Mouse (Mus musculus) kidney, postnatal 0 days (tissue): ENCODE data around the gene Gm14137. TPM values are rescaled to one million over a fixed set of nuclear protein-coding genes. Genes with fewer than 3 reads are reported as not detected.

Experiments
- ATAC-seq: fragments of 200-750 bp; cut with Nextera tagmentation; replicated peaks from 2 replicates; pipeline ENCODE4 v1.8.0; 2017; ENCODE audit warnings: low read depth, moderate number of reproducible peaks, moderate TSS enrichment, moderate library complexity; ENCODE audit not compliant: low FRiP score
- DNase-seq: peaks from one replicate; pipeline ENCODE4 v3.0.0-alpha.2; 2016; ENCODE audit warnings: low spot score
- H3K27ac ChIP-seq: fragments of 300-500 bp; sonication (generic); 2 replicates; pipeline ENCODE4 v1.5.1; 2014; ENCODE audit warnings: mild to moderate bottlenecking
- H3K27me3 ChIP-seq: fragments of 300-500 bp; sonication (generic); 2 replicates; pipeline ENCODE4 v1.6.1; 2014; ENCODE audit warnings: low read length, mixed read lengths; ENCODE audit not compliant: insufficient read depth
- H3K36me3 ChIP-seq: fragments of 300-500 bp; sonication (generic); 2 replicates; pipeline ENCODE4 v1.6.1; 2014; ENCODE audit warnings: low read length, mixed read lengths; ENCODE audit not compliant: insufficient read depth
- H3K4me1 ChIP-seq: fragments of 300-500 bp; sonication (generic); replicated peaks from 2 replicates; pipeline ENCODE4 v1.6.1; 2014; ENCODE audit warnings: antibody characterized with exemption, low read length, mixed read lengths; ENCODE audit not compliant: insufficient read depth
- H3K4me2 ChIP-seq: fragments of 300-500 bp; sonication (generic); 2 replicates; pipeline ENCODE4 v1.6.1; 2014; ENCODE audit warnings: mild to moderate bottlenecking, low read length, moderate library complexity, mixed read lengths
- H3K4me3 ChIP-seq: fragments of 300-500 bp; sonication (generic); replicated peaks from 2 replicates; pipeline ENCODE4 v1.5.1; 2014; ENCODE audit warnings: low read depth, low read length
- H3K9ac ChIP-seq: fragments of 300-500 bp; sonication (generic); 2 replicates; pipeline ENCODE4 v1.6.1; 2014; ENCODE audit warnings: low read depth, low read length
- H3K9me3 ChIP-seq: fragments of 300-500 bp; sonication (generic); replicated peaks from 2 replicates; pipeline ENCODE4 v1.6.1; 2016; ENCODE audit warnings: low read length, inconsistent platforms, mixed read lengths
- CTCF ChIP-seq: IDR thresholded peaks from 2 replicates; pipeline ENCODE4 v1.5.1; 2016; ENCODE audit warnings: antibody characterized with exemption, low read depth, mild to moderate bottlenecking, moderate library complexity
- WGBS: fragments of 180-500 bp; shearing (Covaris S2); extraction: QIAGEN DNeasy Blood & Tissue Kit; methylation state at CpG from one replicate; pipeline ENCODE4 v1.1.7; 2014; 5-methylcytosine and 5-hydroxymethylcytosine counted together
- polyA plus RNA-seq: library from polyadenylated mRNA; unstranded; fragments of >200 nt; fragmentation: Nextera tagmentation; extraction: Ambion mirVana; gene quantifications from 2 replicates; pipeline ENCODE4 v1.2.1, GENCODE M21; 2015

Gm14137 gene
- polyA plus RNA-seq, 1 experiment from 2014 or later: 0.33 TPM

DNA sequence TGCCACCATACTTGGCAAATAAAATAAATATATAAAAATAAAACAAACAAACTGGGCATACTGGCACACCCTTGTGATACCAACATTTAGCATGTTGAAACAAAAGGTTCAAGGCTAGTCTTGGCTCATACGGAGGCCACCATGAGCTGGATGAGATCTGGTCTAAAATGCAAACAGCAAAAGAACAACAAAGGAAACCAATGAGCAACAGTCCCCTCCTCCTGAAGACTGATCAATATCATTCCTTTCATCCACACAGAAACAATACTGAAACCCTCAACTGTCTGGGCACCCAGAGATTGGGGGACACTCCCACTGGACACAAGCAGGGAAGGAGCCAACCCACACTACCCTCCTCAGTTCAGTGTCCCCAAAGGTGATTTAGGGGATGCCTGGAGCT lies 23.2 kb downstream of the Gm14137 start:
- H3K9ac ChIP-seq: no peak overlapping the region
- peaks cover 5% of the 10 kb centered on the region; the same call in 1 of the 2 replicates for H3K4me1 ChIP-seq
- no peaks in the 10 kb centered on the region for H3K27me3 ChIP-seq
- no peak overlapping the region for H3K4me3 ChIP-seq
- no peaks in the 10 kb centered on the region for H3K9me3 ChIP-seq
- no peak for TF ChIP-seq CTCF
- no peak overlapping the region for H3K27ac ChIP-seq
- ATAC-seq: no peak
- H3K4me2 ChIP-seq: no peak overlapping the region
- WGBS: 92% methylated on average over 1 of the region's 1 CpGs
- no peaks in the 10 kb centered on the region for H3K36me3 ChIP-seq
- no peak for DNase-seq

DNA sequence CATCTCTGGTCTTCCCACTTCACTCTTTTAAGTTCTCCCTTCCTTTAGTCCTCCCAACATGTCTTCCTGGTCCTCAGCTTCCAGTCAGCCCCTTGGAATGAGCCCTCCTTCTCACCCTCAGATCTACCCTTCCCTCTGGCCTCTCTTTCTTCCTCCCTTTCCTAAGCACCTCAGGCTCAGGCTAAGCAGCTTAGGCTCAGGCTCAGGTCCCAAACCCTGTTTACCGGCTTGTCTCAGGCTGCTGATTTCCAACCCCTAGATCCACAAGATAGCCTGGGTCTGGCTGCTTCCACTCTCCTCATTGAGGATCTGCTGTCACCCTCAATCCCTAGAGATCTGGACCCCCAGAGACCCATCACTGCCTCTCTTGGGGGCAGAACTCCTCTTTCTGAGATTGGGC lies 23.7 kb downstream of the Gm14137 start:
- no peak overlapping the region for H3K4me3 ChIP-seq
- no peak overlapping the region for H3K9ac ChIP-seq
- no peaks in the 10 kb centered on the region for H3K36me3 ChIP-seq
- DNase-seq (no peak), ATAC-seq (no peak)
- H3K4me1 ChIP-seq: peaks cover 5% of the 10 kb centered on the region; the same call in 1 of the 2 replicates
- H3K27ac ChIP-seq: no peak overlapping the region
- WGBS: 26% methylated on average over 1 of the region's 1 CpGs
- no peaks in the 10 kb centered on the region for H3K27me3 ChIP-seq
- TF ChIP-seq CTCF: no peak
- no peak overlapping the region for H3K4me2 ChIP-seq
- no peaks in the 10 kb centered on the region for H3K9me3 ChIP-seq

- Histone ChIP-seq H3K4me3 (no peak overlapping the region), H3K9ac (no peak overlapping the region), H3K36me3 (no peaks in the 10 kb centered on the region), H3K9me3 (no peaks in the 10 kb centered on the region), H3K27ac (no peak overlapping the region), H3K4me1 (peaks cover 5% of the 10 kb centered on the region; the same call in 1 of the 2 replicates), H3K4me2 (no peak overlapping the region), H3K27me3 (no peaks in the 10 kb centered on the region)
- no peak for TF ChIP-seq CTCF
- 66% methylated on average over 3 of the region's 3 CpGs for WGBS
- DNase-seq (no peak), ATAC-seq (no peak)
These were observed 24.6 kb downstream of the Gm14137 start for GRCm38 (mm10) chr2:119198934-119199333.

DNA sequence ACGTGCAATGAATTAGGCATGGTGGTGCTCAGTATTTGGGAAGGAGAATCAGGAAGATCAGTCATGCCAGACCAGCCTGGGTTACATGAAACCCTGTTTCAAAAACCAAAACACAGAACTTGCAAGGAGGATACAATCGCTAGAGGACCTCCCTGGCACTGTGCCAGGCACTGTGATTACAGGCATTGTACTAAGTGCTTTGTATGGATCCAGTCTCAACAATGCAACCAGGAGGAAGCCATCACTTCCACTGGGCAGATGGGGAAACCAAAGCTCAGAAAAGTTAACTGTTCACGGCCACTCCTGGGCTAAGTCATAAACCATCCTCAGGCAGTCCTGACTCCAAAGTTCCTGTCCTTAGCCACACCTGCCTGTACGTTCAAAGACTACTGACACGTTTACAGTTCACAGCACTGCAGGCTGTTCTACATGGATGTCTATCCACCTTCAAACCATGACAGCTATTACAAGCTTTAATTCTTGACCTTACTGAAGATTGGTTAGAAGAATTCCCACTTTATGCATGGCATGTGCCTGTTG lies 28.7 kb downstream of the Gm14137 start:
- DNase-seq (peak; percentile 69), ATAC-seq (no peak; the same call in 1 of the 2 replicates)
- Histone ChIP-seq H3K9me3 (no peaks in the 10 kb centered on the region), H3K27ac (no peak overlapping the region), H3K9ac (no peak overlapping the region), H3K4me3 (no peak overlapping the region), H3K4me1 (no peaks in the 10 kb centered on the region; the same call in 1 of the 2 replicates), H3K27me3 (no peaks in the 10 kb centered on the region), H3K36me3 (no peaks in the 10 kb centered on the region), H3K4me2 (no peak overlapping the region)
- TF ChIP-seq CTCF: no peak
- WGBS: 15% methylated on average over 5 of the region's 5 CpGs

DNA sequence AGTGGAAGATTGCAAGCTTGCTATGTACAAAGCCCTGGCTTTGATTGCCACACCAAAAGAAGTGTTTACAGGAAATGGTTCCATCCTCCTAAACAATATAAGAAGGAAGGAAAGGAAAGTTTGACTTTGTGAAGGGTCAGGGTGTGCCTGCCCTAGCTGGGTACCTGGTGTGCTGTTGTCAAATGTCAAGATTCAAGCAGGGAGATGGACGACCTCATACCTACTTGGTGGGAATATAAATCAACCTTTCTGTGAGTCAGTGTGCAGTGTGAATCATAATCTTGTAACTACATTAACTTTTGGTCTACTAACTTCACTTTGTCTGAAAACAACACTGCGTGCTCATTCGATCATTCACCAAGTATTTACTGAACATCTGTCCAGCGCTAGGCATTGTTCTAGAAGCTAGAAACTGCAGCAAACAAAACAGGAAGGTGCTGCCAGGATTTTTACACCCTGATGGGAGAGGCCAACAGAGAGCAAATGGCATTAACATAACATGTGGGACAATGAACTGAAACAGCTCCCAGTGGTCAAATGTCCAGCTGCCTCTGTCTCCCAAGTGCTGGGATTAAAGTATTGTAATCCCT lies 29.7 kb downstream of the Gm14137 start:
- no peak overlapping the region for H3K9ac ChIP-seq
- DNase-seq (peak; percentile 8), ATAC-seq (no peak)
- H3K36me3 ChIP-seq: no peaks in the 10 kb centered on the region
- no peaks in the 10 kb centered on the region for H3K27me3 ChIP-seq
- no peaks in the 10 kb centered on the region; the same call in 1 of the 2 replicates for H3K4me1 ChIP-seq
- no peak for TF ChIP-seq CTCF
- peak overlapping the region; percentile 9; the same call in 1 of the 2 replicates for H3K27ac ChIP-seq
- no peak overlapping the region for H3K4me3 ChIP-seq
- 39% methylated on average over 4 of the region's 4 CpGs for WGBS
- no peaks in the 10 kb centered on the region for H3K9me3 ChIP-seq
- no peak overlapping the region for H3K4me2 ChIP-seq

DNA sequence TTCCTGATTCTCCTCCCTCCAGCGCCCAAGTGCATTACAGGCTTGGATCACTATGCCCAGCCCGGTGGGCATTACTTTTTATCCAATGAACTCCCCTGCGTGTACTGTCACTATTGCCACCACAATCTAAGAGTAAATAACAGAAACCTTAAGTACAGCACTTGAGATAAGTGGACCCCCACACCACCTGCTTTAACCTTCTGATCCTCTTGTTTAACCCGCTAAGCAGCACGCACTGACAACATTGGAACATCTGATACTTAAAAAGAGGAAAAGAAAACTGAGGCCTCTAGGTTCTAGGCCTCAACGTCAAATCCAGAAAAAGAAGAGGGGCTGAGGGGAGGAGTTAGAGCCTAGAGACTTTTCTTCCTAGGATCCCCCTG lies 33.6 kb downstream of the Gm14137 start:
- Histone ChIP-seq H3K27ac (peak overlapping the region; percentile 89), H3K27me3 (no peaks in the 10 kb centered on the region), H3K9ac (peak overlapping the region; percentile 71), H3K4me1 (peaks cover 6% of the 10 kb centered on the region; the same call in 1 of the 2 replicates), H3K9me3 (no peaks in the 10 kb centered on the region), H3K4me3 (peak overlapping the region; percentile 78), H3K36me3 (peaks cover 23% of the 10 kb centered on the region; the same call in 1 of the 2 replicates), H3K4me2 (peak overlapping the region; percentile 66)
- no peak; the same call in 1 of the 2 replicates for ATAC-seq
- 13% methylated on average over 6 of the region's 6 CpGs for WGBS
- DNase-seq: no peak
- no peak for TF ChIP-seq CTCF
